Mouse (Mus musculus) ES-E14 (cell line): Measurements from ENCODE around the gene Tnfrsf25.

Source experiments
- CHD2 ChIP-seq: IDR thresholded peaks from 2 replicates; pipeline ENCODE4 v1.6.1; 2014; ENCODE audit warnings: mild to moderate bottlenecking, low read depth, low read length, inconsistent platforms
- HCFC1 ChIP-seq: IDR thresholded peaks from 2 replicates; pipeline ENCODE4 v1.6.1; 2012; ENCODE audit warnings: low read length, inconsistent platforms, borderline replicate concordance; ENCODE audit not compliant: insufficient read depth
- MAFK ChIP-seq: IDR thresholded peaks from 2 replicates; pipeline ENCODE4 v1.6.1; 2014; ENCODE audit warnings: mild to moderate bottlenecking, low read depth, low read length, inconsistent platforms; ENCODE audit not compliant: insufficient read depth
- ZC3H11A ChIP-seq: IDR thresholded peaks from 2 replicates; pipeline ENCODE4 v1.6.1; 2012; ENCODE audit warnings: low read depth, mild to moderate bottlenecking, inconsistent platforms, low read length, borderline replicate concordance

DNA sequence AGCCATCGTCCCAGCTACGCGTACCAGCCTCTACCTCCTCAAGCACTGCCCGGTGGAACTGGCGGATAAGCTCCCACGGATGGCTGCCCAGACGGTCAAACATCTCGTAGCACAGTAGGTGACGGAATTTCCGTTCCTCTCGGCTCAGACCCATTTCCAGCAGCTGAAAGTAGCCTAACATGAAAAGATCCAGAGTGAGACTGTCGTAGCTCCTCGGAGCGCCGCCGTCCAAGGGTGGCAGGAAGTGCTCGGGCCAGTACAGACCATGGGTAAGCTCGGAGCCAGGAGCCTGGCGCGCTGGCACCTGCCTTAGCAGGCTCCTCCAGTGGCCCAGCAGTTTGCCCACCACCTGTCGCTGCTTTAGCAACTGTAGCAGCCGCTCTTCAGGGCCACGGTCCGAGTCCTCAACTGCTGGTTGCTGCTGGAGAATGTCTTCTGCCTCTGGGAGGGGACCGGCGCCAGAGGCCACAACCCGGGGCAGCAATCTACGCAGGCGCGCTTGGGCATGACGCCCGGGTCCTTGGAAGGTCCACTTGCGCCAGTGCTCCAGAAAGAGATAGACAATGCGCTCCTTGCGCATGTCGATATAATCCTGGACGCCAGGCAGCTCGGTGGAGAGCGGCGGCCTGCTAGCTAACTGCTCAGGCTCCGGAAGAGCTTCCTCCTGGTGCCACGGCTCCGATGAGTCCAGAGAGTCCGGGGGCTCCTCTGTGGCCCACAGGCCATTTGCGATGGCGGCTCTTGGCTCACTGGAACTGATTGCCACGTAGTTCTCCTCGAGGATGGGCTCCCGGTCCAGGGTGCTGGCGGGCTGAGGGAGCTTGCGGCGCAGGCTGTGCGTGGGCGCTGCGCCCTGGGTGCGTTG, 9.7 kb downstream of the Tnfrsf25 start:
- TF ChIP-seq CHD2 (no peak), HCFC1 (no peak), MAFK (no peak), ZC3H11A (no peak)
